ENCODE assay signal across 8 mouse cellular contexts in the genomic region with DNA sequence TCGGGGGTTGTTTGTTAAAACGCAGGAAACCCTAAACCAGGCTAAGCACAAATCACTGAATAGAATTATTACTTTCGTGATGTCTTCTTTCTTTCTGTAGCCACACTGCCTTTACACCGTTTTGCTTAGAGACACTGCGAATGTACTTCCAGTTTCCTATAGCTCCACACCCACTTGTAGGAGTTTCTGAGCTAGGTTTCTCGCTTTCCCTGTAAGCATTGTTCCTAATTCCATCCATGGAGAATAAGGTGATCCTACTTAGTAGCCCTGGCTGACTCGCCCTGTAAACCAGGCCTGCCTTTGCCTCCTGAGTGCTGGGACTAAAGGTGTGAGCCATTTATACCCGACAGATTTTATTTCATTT. TPM values are rescaled to one million over a fixed set of nuclear protein-coding genes. Genes with fewer than 3 reads are reported as not detected.
A peak's percentile ranks its signal among the peaks of the same experiment; 100 is the strongest.
DNase-seq lines count a peak whose midpoint lies in the region; ATAC-seq and TF ChIP-seq lines count a peak whose summit lies in the region.

No protein-coding gene starts in this region.

- H3K27ac ChIP-seq in lung, embryonic 16.5 days (ENCODE audit: low read length): 0 out of 2 replicates have a peak overlapping the region, but pooled peaks have one; percentile 4
- peak overlapping the region; percentile 54 for H3K27ac ChIP-seq in forebrain, embryonic 10.5 days
- H3K27ac ChIP-seq in limb, embryonic 13.5 days: peak overlapping the region; percentile 44; the same call in 1 of the 2 replicates
- 0 out of 2 replicates have a peak overlapping the region, but pooled peaks have one; percentile 10 for H3K27ac ChIP-seq in small intestine, adult 2 months (ENCODE audit: insufficient read depth, low read depth, low read length)

- no peaks in the 10 kb centered on the region for H3K36me3 ChIP-seq in lung, embryonic 16.5 days (ENCODE audit: control insufficient read depth, insufficient read depth, low read length)
- no peaks in the 10 kb centered on the region; the same call in 1 of the 2 replicates for H3K36me3 ChIP-seq in forebrain, embryonic 10.5 days (replicated peaks)
- H3K36me3 ChIP-seq in limb, embryonic 13.5 days: no peaks in the 10 kb centered on the region
- H3K36me3 ChIP-seq in small intestine, adult 2 months (ENCODE audit: control insufficient read depth, insufficient read depth, low read length): no peaks in the 10 kb centered on the region

- DNase-seq in lung, postnatal 36 days: no peak
- DNase-seq in forebrain, embryonic 10.5 days (ENCODE audit: extremely low spot score, low spot score): no peak
- no peak for DNase-seq in gastrocnemius, postnatal 10 days
- no peak for DNase-seq in layer of hippocampus, adult 9-11 months
- DNase-seq in kidney, adult 18-20 months: no peak

- peak; percentile 18; the same call in 1 of the 2 replicates for ATAC-seq in lung, embryonic 16.5 days (ENCODE audit: low read depth)
- peak; percentile 49; the same call in 1 of the 2 replicates for ATAC-seq in limb, embryonic 13.5 days (ENCODE audit: low FRiP score, low read depth)

- peak overlapping the region; percentile 66 for H3K4me2 ChIP-seq in lung, embryonic 16.5 days (ENCODE audit: low read depth, low read length)
- peak overlapping the region; percentile 64 for H3K4me2 ChIP-seq in limb, embryonic 13.5 days (replicated peaks)

- H3K9me3 ChIP-seq in lung, embryonic 16.5 days (ENCODE audit: control insufficient read depth, low read length): no peaks in the 10 kb centered on the region
- H3K9me3 ChIP-seq in forebrain, embryonic 10.5 days: no peaks in the 10 kb centered on the region
- H3K9me3 ChIP-seq in limb, embryonic 13.5 days: no peaks in the 10 kb centered on the region

- TF ChIP-seq CTCF in small intestine, adult 2 months (IDR thresholded peaks at IDR 0.05; ENCODE audit: extremely low read depth, insufficient read length, insufficient replicate concordance, low read depth, low read length): no peak

- 0 out of 2 replicates have a peak, but pooled peaks cover 2% of the 10 kb centered on the region for H3K4me1 ChIP-seq in lung, embryonic 16.5 days (replicated peaks; ENCODE audit: control insufficient read depth, insufficient read depth, low read length)
- peaks cover 14% of the 10 kb centered on the region for H3K4me1 ChIP-seq in forebrain, embryonic 10.5 days
- peaks cover 4% of the 10 kb centered on the region; the same call in 1 of the 2 replicates for H3K4me1 ChIP-seq in limb, embryonic 13.5 days
- no peaks in the 10 kb centered on the region for H3K4me1 ChIP-seq in small intestine, adult 2 months (ENCODE audit: control insufficient read depth, insufficient read depth, insufficient read length, low read length)

- peaks cover 2% of the 10 kb centered on the region; the same call in 1 of the 2 replicates for H3K27me3 ChIP-seq in lung, embryonic 16.5 days (ENCODE audit: control insufficient read depth, insufficient read depth, low read depth, low read length)
- peaks cover 97% of the 10 kb centered on the region for H3K27me3 ChIP-seq in forebrain, embryonic 10.5 days (ENCODE audit: poor library complexity, severe bottlenecking)
- H3K27me3 ChIP-seq in limb, embryonic 13.5 days: peaks cover 35% of the 10 kb centered on the region; the same call in 1 of the 2 replicates
- no peaks in the 10 kb centered on the region for H3K27me3 ChIP-seq in small intestine, adult 2 months (ENCODE audit: control insufficient read depth, insufficient read depth, low read length)

- H3K4me3 ChIP-seq in lung, embryonic 16.5 days (ENCODE audit: low read length): peak overlapping the region; percentile 64
- H3K4me3 ChIP-seq in forebrain, embryonic 10.5 days: peak overlapping the region; percentile 65
- peak overlapping the region; percentile 57 for H3K4me3 ChIP-seq in limb, embryonic 13.5 days
- peak overlapping the region; percentile 93; the same call in 1 of the 2 replicates for H3K4me3 ChIP-seq in small intestine, adult 2 months (ENCODE audit: low read depth, low read length)

- peak overlapping the region; percentile 43 for H3K9ac ChIP-seq in lung, embryonic 16.5 days (ENCODE audit: low read length)
- peak overlapping the region; percentile 35; the same call in 1 of the 2 replicates for H3K9ac ChIP-seq in limb, embryonic 13.5 days

- TF ChIP-seq POLR2A in small intestine, adult 2 months (IDR thresholded peaks at IDR 0.05; ENCODE audit: low read depth, low read length): no peak

- 15% methylated on average over 8 of the region's 8 CpGs for WGBS in lung, embryonic 16.5 days
- 24% methylated on average over 8 of the region's 8 CpGs for WGBS in forebrain, embryonic 10.5 days
- WGBS in limb, embryonic 13.5 days: 17% methylated on average over 8 of the region's 8 CpGs
- WGBS in small intestine, adult 2 months: 12% methylated on average over 8 of the region's 8 CpGs

RNA-seq across cellular contexts. Expression of a gene that starts 0.4 kb away (rescaled TPM):
- 13.9 and 15.3 TPM in 2 replicates for polyA plus RNA-seq in lung, embryonic 16.5 days (2015; fragmentation: Nextera tagmentation; extraction: Ambion mirVana)
- polyA plus RNA-seq in forebrain, embryonic 10.5 days (2016; fragmentation: Nextera tagmentation; extraction: Ambion mirVana): 14.2 and 16.0 TPM in 2 replicates
- 23.3 and 25.5 TPM in 2 replicates for polyA plus RNA-seq in limb, embryonic 13.5 days (2015; fragmentation: Nextera tagmentation; extraction: Ambion mirVana)
- 0.95 and 1.4 TPM in 2 replicates for polyA plus RNA-seq in small intestine, adult 2 months (2012; rRNA removed)
- total RNA-seq in gastrocnemius, postnatal 10 days (2021): 1 to 10 TPM; 2.7 to 4.3 TPM

RNA-seq across cellular contexts. Expression of a gene that starts 14.6 kb away (rescaled TPM):
- 24.9 and 25.8 TPM in 2 replicates for polyA plus RNA-seq in lung, embryonic 16.5 days (2015; fragmentation: Nextera tagmentation; extraction: Ambion mirVana)
- 29.8 and 31.7 TPM in 2 replicates for polyA plus RNA-seq in forebrain, embryonic 10.5 days (2016; fragmentation: Nextera tagmentation; extraction: Ambion mirVana)
- polyA plus RNA-seq in limb, embryonic 13.5 days (2015; fragmentation: Nextera tagmentation; extraction: Ambion mirVana): 37.6 and 39.2 TPM in 2 replicates
- polyA plus RNA-seq in small intestine, adult 2 months (2012; rRNA removed): 3.2 and 8.2 TPM in 2 replicates
- 10 to 100 TPM; 12.3 to 17.8 TPM for total RNA-seq in gastrocnemius, postnatal 10 days (2021)

RNA-seq across cellular contexts. Expression of a gene that starts 40.8 kb away (rescaled TPM):
- polyA plus RNA-seq in lung, embryonic 16.5 days (2015; fragmentation: Nextera tagmentation; extraction: Ambion mirVana): 3.0 and 3.1 TPM in 2 replicates
- polyA plus RNA-seq in forebrain, embryonic 10.5 days (2016; fragmentation: Nextera tagmentation; extraction: Ambion mirVana): 4.2 and 4.6 TPM in 2 replicates
- polyA plus RNA-seq in limb, embryonic 13.5 days (2015; fragmentation: Nextera tagmentation; extraction: Ambion mirVana): 4.8 and 5.2 TPM in 2 replicates
- 0.23 and 0.47 TPM in 2 replicates for polyA plus RNA-seq in small intestine, adult 2 months (2012; rRNA removed)
- 1 to 10 TPM; 2.2 to 3.3 TPM for total RNA-seq in gastrocnemius, postnatal 10 days (2021)

Comparison
In these comparisons a context has a peak if more than half of its experiments do, and no peak if none do; other contexts are left out.
1. H3K27ac ChIP-seq: peak in every context shown above with its lines; median percentile 54 in forebrain, embryonic 10.5 days; 44 in limb, embryonic 13.5 days; 10 in small intestine, adult 2 months; 4 in lung, embryonic 16.5 days.